Mouse (Mus musculus) C2C12 (cell line): ENCODE measurements around the gene Akap13.

Experiments
- CEBPB ChIP-seq: IDR thresholded peaks from one replicate; pipeline ENCODE4 v1.6.1; 2011; ENCODE audit warnings: low read depth, mild to moderate bottlenecking, control low read depth, moderate library complexity
- CTCF ChIP-seq: IDR thresholded peaks from one replicate; pipeline ENCODE4 v1.5.1; 2011; ENCODE audit not compliant: control insufficient read depth, insufficient read depth, insufficient read length
- MYOG ChIP-seq: IDR thresholded peaks from one replicate; pipeline ENCODE4 v1.6.1; 2011; ENCODE audit not compliant: control insufficient read depth, insufficient read length; ENCODE audit errors: extremely low read depth
- USF1 ChIP-seq: IDR thresholded peaks from one replicate; pipeline ENCODE4 v1.6.1; 2011; ENCODE audit warnings: low read depth, mild to moderate bottlenecking, control low read depth, moderate library complexity

GRCm38 (mm10) chr7:75498627-75499026 lies 43.3 kb downstream of the Akap13 start:
- TF ChIP-seq CTCF (no peak), MYOG (no peak), USF1 (no peak), CEBPB (no peak)
